8 mouse cellular contexts compared by ENCODE assay signal in genomic region chr5:124578633-124579317, GRCm38 (mm10). TPM values are rescaled to one million over a fixed set of nuclear protein-coding genes. Genes with fewer than 3 reads are reported as not detected.
DNase-seq lines count a peak whose midpoint lies in the region; ATAC-seq lines count a peak whose summit lies in the region.

TSS of gene Eif2b1 (minus strand) at chr5:124579131.
TSS of gene Gtf2h3 (plus strand) at chr5:124579140.

- DNase-seq in adrenal gland, adult (ENCODE audit: inconsistent age in 2 of 2, low spot score in 1 of 2): peak; percentile 93 to 97
- DNase-seq in embryo, embryonic 10.5 days (ENCODE audit: low spot score): peak; percentile 96
- peak; percentile 93 for DNase-seq in gastrocnemius, postnatal 14 days
- peak; percentile 90 to 96 for DNase-seq in left cerebral cortex, postnatal 10 days (ENCODE audit: extremely low spot score in 1 of 2, low spot score in 2 of 2)
- DNase-seq in right cerebral cortex, postnatal 25 days: peak; percentile 95
- DNase-seq in urinary bladder, postnatal 4 days (ENCODE audit: low spot score in 2 of 2): peak; percentile 88 to 95

- intact Hi-C loops in gastrocnemius, postnatal 14 days (cut with DNase I; ENCODE audit: low total_unique reads): no loop called here
- intact Hi-C loops in left cerebral cortex, postnatal 10 days (cut with DNase I): no loop called here

- peak; percentile 94 for ATAC-seq in inflammation-experienced regulatory T-cells, adult 6 months
- peak; percentile 96 for ATAC-seq in megakaryocyte-erythroid progenitor cell, adult 5-6 weeks (replicated peaks; ENCODE audit: low FRiP score, low TSS enrichment, poor library complexity, severe bottlenecking)

RNA-seq across cellular contexts. Expression of gene Eif2b1, which starts in this region (rescaled TPM):
- total RNA-seq in gastrocnemius, postnatal 14 days (2021): 10 to 100 TPM; 40.2 to 42.9 TPM
- 10 to 100 TPM; 43.2 to 54.2 (median 51.1) TPM for polyA plus RNA-seq in inflammation-experienced regulatory T-cells, adult 6 months (2017; shearing (Covaris generic))
- total RNA-seq in left cerebral cortex, postnatal 10 days (2021): 10 to 100 TPM; 44.3 to 52.2 TPM
- total RNA-seq in megakaryocyte-erythroid progenitor cell, adult 5-6 weeks (2014; fragmentation: Nextera tagmentation): 62.9 and 86.1 TPM in 2 replicates
- total RNA-seq in megakaryocyte-erythroid progenitor cell, adult 5-6 weeks (2017): 56.2 and 57.5 TPM in 2 replicates

RNA-seq across cellular contexts. Expression of gene Gtf2h3, which starts in this region (rescaled TPM):
- total RNA-seq in gastrocnemius, postnatal 14 days (2021): 10 to 100 TPM; 14.9 to 15.0 TPM
- 10 to 100 TPM; 59.6 to 62.1 (median 60.8) TPM for polyA plus RNA-seq in inflammation-experienced regulatory T-cells, adult 6 months (2017; shearing (Covaris generic))
- 10 to 100 TPM; 28.1 to 28.7 TPM for total RNA-seq in left cerebral cortex, postnatal 10 days (2021)
- total RNA-seq in megakaryocyte-erythroid progenitor cell, adult 5-6 weeks (2014; fragmentation: Nextera tagmentation): 43.2 and 61.5 TPM in 2 replicates
- total RNA-seq in megakaryocyte-erythroid progenitor cell, adult 5-6 weeks (2017): 71.7 and 80.0 TPM in 2 replicates

Comparison
In these comparisons a context has a peak if more than half of its experiments do, and no peak if none do; other contexts are left out.
1. Peak in every context shown above with its lines: DNase-seq and ATAC-seq.